Mouse (Mus musculus) lung, postnatal 0 days (tissue): ENCODE results near the gene Tuba1b. TPM values are rescaled to one million over a fixed set of nuclear protein-coding genes. Genes with fewer than 3 reads are reported as not detected.

Source experiments
- ATAC-seq: fragments of 200-750 bp; cut with Nextera tagmentation; 2 replicates; pipeline ENCODE4 v1.8.0; 2017; ENCODE audit warnings: moderate library complexity
- DNase-seq: peaks from one replicate; pipeline ENCODE4 v3.0.0-alpha.2; 2016; ENCODE audit warnings: low spot score
- H3K27ac ChIP-seq: fragments of 300-500 bp; sonication (generic); 2 replicates; pipeline ENCODE4 v1.5.1; 2014; ENCODE audit warnings: antibody characterized with exemption, mild to moderate bottlenecking, low read length, mixed read lengths
- H3K27me3 ChIP-seq: fragments of 300-500 bp; sonication (generic); replicated peaks from 2 replicates; pipeline ENCODE4 v1.6.1; 2014; ENCODE audit warnings: low read length, mixed read lengths; ENCODE audit not compliant: insufficient read depth
- H3K36me3 ChIP-seq: fragments of 300-500 bp; sonication (generic); 2 replicates; pipeline ENCODE4 v1.6.1; 2014; ENCODE audit warnings: low read length, mixed read lengths; ENCODE audit not compliant: insufficient read depth
- H3K4me1 ChIP-seq: fragments of 300-500 bp; sonication (generic); 2 replicates; pipeline ENCODE4 v1.6.1; 2014; ENCODE audit warnings: antibody characterized with exemption, low read depth, low read length, mixed read lengths; ENCODE audit not compliant: insufficient read depth
- H3K4me2 ChIP-seq: fragments of 300-500 bp; sonication (generic); replicated peaks from 2 replicates; pipeline ENCODE4 v1.6.1; 2014; ENCODE audit warnings: low read depth, mild to moderate bottlenecking, low read length, moderate library complexity, mixed read lengths
- H3K4me3 ChIP-seq: fragments of 300-500 bp; sonication (generic); 2 replicates; pipeline ENCODE4 v1.5.1; 2014; ENCODE audit warnings: low read depth, low read length
- H3K9ac ChIP-seq: fragments of 300-500 bp; sonication (generic); replicated peaks from 2 replicates; pipeline ENCODE4 v1.6.1; 2014; ENCODE audit warnings: low read depth, mild to moderate bottlenecking
- H3K9me3 ChIP-seq: fragments of 300-500 bp; sonication (generic); 2 replicates; pipeline ENCODE4 v1.6.1; 2016; ENCODE audit warnings: low read length, mixed read lengths
- CTCF ChIP-seq: IDR thresholded peaks from 2 replicates; pipeline ENCODE4 v1.5.1; 2016; ENCODE audit warnings: antibody characterized with exemption, mild to moderate bottlenecking
- EP300 ChIP-seq: IDR thresholded peaks from 2 replicates; pipeline ENCODE4 v1.6.1; 2016; ENCODE audit warnings: antibody characterized with exemption, mild to moderate bottlenecking, control low read depth
- WGBS: fragments of 180-500 bp; shearing (Covaris S2); extraction: QIAGEN DNeasy Blood & Tissue Kit; methylation state at CpG from one replicate; pipeline ENCODE4 v1.1.7; 2014; 5-methylcytosine and 5-hydroxymethylcytosine counted together
- polyA plus RNA-seq: library from polyadenylated mRNA; unstranded; fragments of >200 nt; fragmentation: Nextera tagmentation; extraction: Ambion mirVana; gene quantifications from 2 replicates; pipeline ENCODE4 v1.2.1, GENCODE M21; 2015

Tuba1b gene
- polyA plus RNA-seq, 1 experiment from 2014 or later = 415 TPM

- ATAC-seq = no peak
Observed at GRCm38 (mm10) chr15:98901530-98901929, 32.8 kb downstream of the Tuba1b start.

GRCm38 (mm10) chr15:98897928-98898800 is 36.2 kb downstream of the Tuba1b start, which contains the start of gene Dhh:
Gene Dhh, minus strand, starts transcription at chr15:98898540.
- WGBS = 2% methylated on average over 41 of the region's 41 CpGs
- DNase-seq = peak; percentile 32

More at GRCm38 (mm10) chr15:98901530-98901929, 32.8 kb downstream of the Tuba1b start:
- no peak overlapping the region for H3K27ac ChIP-seq
- TF ChIP-seq CTCF = no peak
- no peak for TF ChIP-seq EP300
- DNase-seq = no peak
- 43% methylated on average over 1 of the region's 1 CpGs for WGBS
- H3K9ac ChIP-seq = no peak overlapping the region
- H3K9me3 ChIP-seq = no peaks in the 10 kb centered on the region
- peaks cover 18% of the 10 kb centered on the region for H3K27me3 ChIP-seq
- H3K36me3 ChIP-seq = peaks cover 21% of the 10 kb centered on the region; the same call in 1 of the 2 replicates
- H3K4me1 ChIP-seq = peaks cover 12% of the 10 kb centered on the region; the same call in 1 of the 2 replicates
- no peak overlapping the region for H3K4me2 ChIP-seq
- H3K4me3 ChIP-seq = no peak overlapping the region

GRCm38 (mm10) chr15:98897495-98897894 is 36.9 kb downstream of the Tuba1b start:
- Histone ChIP-seq H3K4me2 (peak overlapping the region; percentile 48), H3K9ac (no peak overlapping the region), H3K4me3 (peak overlapping the region; percentile 27), H3K36me3 (no peaks in the 10 kb centered on the region), H3K27ac (no peak overlapping the region), H3K9me3 (no peaks in the 10 kb centered on the region), H3K27me3 (peaks cover 40% of the 10 kb centered on the region), H3K4me1 (peaks cover 28% of the 10 kb centered on the region)
- ATAC-seq (peak; percentile 61), DNase-seq (peak; percentile 51)
- no peak for TF ChIP-seq EP300
- no peak for TF ChIP-seq CTCF
- 1% methylated on average over 10 of the region's 10 CpGs for whole genome bisulfite sequencing

More at GRCm38 (mm10) chr15:98897928-98898800, 36.2 kb downstream of the Tuba1b start, which contains the start of gene Dhh:
- TF ChIP-seq EP300 (no peak), CTCF (no peak)
- peak; percentile 37 for ATAC-seq
- Histone ChIP-seq H3K9me3 (no peaks in the 10 kb centered on the region), H3K4me3 (peak within 1 kb of the TSS; percentile 27), H3K4me1 (peaks cover 28% of the 10 kb centered on the region), H3K36me3 (no peaks in the 10 kb centered on the region), H3K9ac (no peak within 1 kb of the TSS), H3K27me3 (peaks cover 40% of the 10 kb centered on the region), H3K4me2 (peak within 1 kb of the TSS; percentile 48), H3K27ac (no peak within 1 kb of the TSS)

GRCm38 (mm10) chr15:98895635-98896589 is 38.5 kb downstream of the Tuba1b start:
- no peak overlapping the region for H3K9ac ChIP-seq
- DNase-seq (peak; percentile 65), ATAC-seq (peak; percentile 65)
- 8% methylated on average over 38 of the region's 41 CpGs for WGBS
- TF ChIP-seq CTCF (no peak), EP300 (peak; percentile 6; the same call in 1 of the 2 replicates)
- peaks cover 28% of the 10 kb centered on the region for H3K4me1 ChIP-seq
- peaks cover 40% of the 10 kb centered on the region for H3K27me3 ChIP-seq
- no peaks in the 10 kb centered on the region for H3K36me3 ChIP-seq
- H3K4me3 ChIP-seq = peak overlapping the region; percentile 27
- no peaks in the 10 kb centered on the region for H3K9me3 ChIP-seq
- peak overlapping the region; percentile 46 for H3K4me2 ChIP-seq
- peak overlapping the region; percentile 69 for H3K27ac ChIP-seq

- Histone ChIP-seq H3K4me1 (peaks cover 28% of the 10 kb centered on the region), H3K9ac (no peak overlapping the region), H3K9me3 (no peaks in the 10 kb centered on the region), H3K36me3 (no peaks in the 10 kb centered on the region), H3K4me2 (peak overlapping the region; percentile 94), H3K27me3 (peaks cover 40% of the 10 kb centered on the region), H3K27ac (peak overlapping the region; percentile 69; the same call in 1 of the 2 replicates), H3K4me3 (peak overlapping the region; percentile 50)
- peak; percentile 59 for TF ChIP-seq EP300
- no peak for TF ChIP-seq CTCF
- DNase-seq (peak; percentile 32), ATAC-seq (peak; percentile 63)
- WGBS = 10% methylated on average over 38 of the region's 38 CpGs
Observed at GRCm38 (mm10) chr15:98894746-98895634, 39.4 kb downstream of the Tuba1b start.
